Mouse (Mus musculus) cerebellum, postnatal 14 days (tissue): ENCODE measurements around the gene Isoc2b.
"Not testable (repeated sequence)": the region's sequence is repeated elsewhere in the genome, so short reads cannot be mapped to it uniquely, and the experiment has no call there.

Source experiments
- DNase-seq, 2 experiments: peaks; one replicate each; pipeline ENCODE4 v3.0.0; 2021; ENCODE audit warnings: mixed read lengths in 2 of 2

The Isoc2b gene

DNA sequence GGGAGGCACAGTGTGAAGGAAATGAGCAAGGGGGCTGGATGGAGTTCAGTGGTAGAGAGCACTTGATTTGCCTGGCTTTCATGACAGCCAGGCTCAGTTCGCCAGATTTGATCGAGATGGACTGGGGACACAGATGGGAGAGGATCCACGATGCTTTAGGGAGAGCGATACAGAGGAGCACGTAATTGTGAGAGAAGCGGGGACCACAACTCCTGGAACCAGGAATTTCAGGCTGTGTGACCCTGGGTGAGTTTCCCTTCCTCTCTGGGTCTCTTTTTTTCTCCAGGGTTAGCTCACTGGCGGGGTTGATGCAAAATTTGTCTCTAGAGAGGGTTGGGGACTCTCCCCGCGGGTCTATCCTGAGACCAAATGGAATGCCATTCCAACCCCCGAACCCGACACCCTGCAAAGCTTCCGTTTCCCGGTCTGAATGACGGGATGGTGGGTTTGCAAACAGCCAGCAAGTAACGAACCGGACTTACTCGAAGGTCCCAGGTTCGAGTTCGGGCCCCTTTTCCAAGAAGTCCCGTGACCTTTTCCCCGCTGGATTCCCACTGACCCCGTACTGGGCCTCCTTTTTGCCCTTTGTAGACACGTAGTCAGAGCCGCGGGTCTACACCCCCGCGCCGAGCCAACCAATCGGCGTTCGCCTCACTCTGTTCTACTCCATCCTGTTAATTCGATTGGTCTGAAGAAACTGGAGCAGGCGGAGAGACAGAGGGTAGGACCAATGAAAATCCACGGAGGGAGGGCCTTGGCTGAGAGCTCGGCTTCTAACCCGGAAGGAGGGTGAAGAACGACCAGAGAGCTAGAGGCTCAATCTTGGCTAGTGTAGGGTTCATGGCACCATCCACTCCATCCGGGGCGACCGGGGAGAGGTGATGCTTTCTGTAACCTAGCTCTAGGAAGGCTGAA lies 4.2 kb downstream of the Isoc2b start:
- DNase-seq = peak; percentile 97

DNA sequence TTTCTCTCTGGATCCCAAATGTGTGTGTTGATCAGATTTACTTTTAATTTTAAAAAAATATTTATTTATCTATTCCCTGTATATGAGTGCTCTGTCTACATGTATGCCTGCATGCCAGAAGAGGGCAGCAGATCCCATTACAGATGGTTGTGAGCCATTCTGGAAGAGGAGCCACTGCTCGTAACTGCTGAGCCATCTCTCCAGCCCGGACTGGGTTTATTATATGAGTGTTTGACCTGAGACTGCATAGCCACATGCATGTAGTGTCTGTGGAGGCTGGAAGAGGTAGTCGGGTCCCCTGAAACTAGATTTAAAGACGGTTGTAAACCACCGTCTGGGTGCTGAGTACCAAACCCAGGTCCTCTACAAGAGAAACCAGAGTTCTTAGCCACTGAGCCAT lies 5.0 kb downstream of the Isoc2b start:
- peak; percentile 64 to 70 for DNase-seq

DNA sequence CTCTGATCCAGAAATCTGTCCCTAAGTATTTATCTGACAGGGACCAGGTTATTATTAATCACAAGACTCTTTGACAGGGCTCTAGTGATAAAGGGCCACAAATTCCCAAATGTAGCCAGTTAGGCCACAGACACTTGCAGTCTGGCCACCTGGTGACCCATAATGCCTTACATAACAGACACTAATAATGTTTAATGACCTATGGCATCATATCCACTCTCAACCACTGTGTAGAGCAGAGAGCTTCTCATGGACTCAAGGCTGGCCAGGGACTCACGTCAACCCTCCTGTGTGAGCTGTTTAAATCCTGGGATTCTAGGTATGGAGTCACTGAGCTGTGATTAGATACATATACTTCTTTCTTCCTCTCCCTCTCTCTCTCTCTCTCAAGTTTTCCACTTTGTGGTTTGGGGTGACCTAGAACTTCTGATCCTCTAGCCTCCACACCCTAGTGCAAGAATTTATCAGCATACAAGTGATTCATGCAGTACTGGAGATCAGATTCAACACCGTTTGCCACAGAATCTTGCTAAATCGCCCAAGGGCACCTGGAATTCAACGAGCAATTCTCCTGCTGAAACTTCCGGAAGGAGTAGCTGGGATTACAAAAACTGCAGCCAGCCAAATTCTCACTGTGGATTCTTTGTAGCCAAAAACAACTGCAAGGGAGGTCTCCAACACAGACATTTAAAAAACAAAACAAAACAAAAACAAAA lies 5.8 kb downstream of the Isoc2b start:
- DNase-seq = no peak

GRCm38 (mm10) chr7:4863541-4864080 lies 6.4 kb downstream of the Isoc2b start:
- no peak for DNase-seq

- DNase-seq = peak; percentile 46 to 63
These were observed 7.0 kb downstream of the Isoc2b start for GRCm38 (mm10) chr7:4863041-4863440.

- not testable (repeated sequence) for DNase-seq
These were observed 9.1 kb downstream of the Isoc2b start for GRCm38 (mm10) chr7:4860926-4861325.

- no peak for DNase-seq
These were observed 10.6 kb downstream of the Isoc2b start for GRCm38 (mm10) chr7:4859418-4859978.

GRCm38 (mm10) chr7:4857321-4857720 lies 12.7 kb downstream of the Isoc2b start:
- peak in 1 of 2 experiments; percentile 68 for DNase-seq

DNA sequence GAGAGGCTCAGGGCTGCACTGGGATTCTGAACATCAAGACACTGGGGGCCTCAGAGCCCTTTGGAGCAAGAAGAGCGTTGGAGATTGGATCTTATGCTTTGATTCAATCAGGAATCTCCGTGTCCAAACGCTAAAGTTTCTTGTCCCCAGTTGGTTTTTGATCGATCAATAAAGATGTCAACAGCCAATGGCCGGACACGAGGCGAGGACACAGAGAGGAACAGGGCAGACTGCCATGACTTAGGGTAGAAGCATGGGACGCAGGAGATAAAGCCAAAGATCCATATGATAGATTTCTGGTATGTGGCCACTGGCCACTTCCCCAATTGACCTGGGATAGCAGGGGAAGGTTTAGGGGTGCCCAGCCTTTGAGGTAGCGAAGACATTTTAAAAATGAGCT lies 13.6 kb downstream of the Isoc2b start:
- no peak for DNase-seq

- DNase-seq = no peak
These were observed 16.4 kb downstream of the Isoc2b start for GRCm38 (mm10) chr7:4853613-4854012.

GRCm38 (mm10) chr7:4851315-4851688 lies 18.8 kb downstream of the Isoc2b start:
- DNase-seq = no peak

- no peak for DNase-seq
These were observed 19.3 kb downstream of the Isoc2b start for GRCm38 (mm10) chr7:4850621-4851314.

GRCm38 (mm10) chr7:4849372-4849771 lies 20.7 kb downstream of the Isoc2b start:
- DNase-seq = no peak

GRCm38 (mm10) chr7:4844917-4845309 lies 25.1 kb downstream of the Isoc2b start:
- peak; percentile 88 to 91 for DNase-seq

- DNase-seq = no peak
These were observed 25.7 kb downstream of the Isoc2b start, which contains the start of gene Shisa7 for GRCm38 (mm10) chr7:4844245-4844916. Gene Shisa7, minus strand, starts transcription at chr7:4844696.

DNA sequence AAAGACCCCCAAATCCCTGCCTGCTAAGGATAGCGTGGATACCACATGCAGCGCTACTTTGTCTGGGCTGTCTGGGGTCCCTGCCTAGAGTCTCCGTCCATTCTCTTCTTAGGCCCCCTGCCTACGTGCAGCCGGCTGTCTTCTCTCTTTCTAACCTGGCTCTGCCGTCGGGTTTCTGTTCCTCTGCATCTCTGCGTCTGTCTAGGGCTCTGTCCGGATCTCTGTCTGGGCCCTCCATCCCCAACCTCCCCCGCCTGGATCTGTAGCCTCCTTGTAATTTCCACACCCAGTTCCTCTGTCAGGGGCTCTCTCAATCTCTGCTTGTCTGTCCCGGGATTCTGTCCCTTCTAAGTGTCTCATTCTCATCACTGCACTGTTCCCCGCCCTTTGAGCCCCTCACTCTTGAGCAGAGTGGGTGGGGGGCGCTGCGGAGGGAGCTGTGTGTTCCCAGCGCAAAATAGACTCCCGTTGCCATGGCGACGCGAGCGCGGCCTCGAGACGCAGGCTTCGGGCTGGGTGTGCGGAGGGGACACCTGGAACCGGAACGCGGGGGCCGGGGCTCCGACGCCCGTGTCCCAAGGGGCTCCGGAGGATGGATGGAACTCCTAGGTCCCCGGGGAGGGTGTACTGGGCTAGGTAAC lies 26.3 kb downstream of the Isoc2b start:
- DNase-seq = peak; percentile 74 to 76

DNA sequence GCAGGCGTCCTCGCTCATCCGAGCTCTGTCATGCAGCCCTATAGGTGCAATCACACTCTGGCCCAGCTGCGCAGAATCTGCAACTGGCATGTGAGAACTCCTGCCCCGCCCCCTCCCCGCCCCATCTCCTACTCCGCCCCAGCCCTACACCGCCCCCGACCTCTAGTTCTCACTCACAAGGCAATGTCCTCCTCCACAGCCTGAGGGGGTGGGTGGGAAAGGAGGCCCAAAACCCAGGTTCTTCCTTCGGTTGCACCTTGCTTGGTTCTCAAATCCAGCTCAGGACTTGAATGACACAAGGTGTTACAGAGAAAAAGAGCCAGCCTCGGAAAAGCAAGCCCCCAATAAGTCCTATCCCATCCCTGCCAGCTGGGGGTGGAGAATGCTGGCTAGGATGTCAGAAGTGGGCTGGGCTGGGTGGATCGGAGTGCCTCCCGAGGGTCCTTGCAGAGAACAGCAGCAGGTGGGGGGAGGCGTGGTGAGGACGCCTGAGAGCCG lies 27.4 kb downstream of the Isoc2b start:
- DNase-seq = no peak

DNA sequence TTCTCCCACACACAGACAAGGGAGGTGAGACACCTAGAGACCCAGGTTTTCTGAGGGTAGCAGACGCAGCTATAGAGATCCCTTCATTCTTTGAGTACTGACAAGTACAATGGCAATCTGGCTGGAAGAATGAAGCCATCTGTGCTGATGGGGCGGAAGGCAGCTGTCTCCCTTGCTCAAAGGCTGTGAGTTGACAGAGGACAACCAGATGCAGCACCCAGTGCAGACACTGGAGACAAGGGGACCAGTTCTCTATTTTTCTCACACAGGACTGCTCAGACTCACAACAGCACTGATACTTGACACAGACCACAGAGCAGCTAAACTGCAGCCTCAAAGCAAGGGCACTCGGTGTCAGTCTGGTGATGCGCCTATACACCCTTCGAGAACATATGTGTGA lies 28.0 kb downstream of the Isoc2b start:
- DNase-seq = no peak

GRCm38 (mm10) chr7:4837639-4838038 lies 32.4 kb downstream of the Isoc2b start:
- DNase-seq = peak in 1 of 2 experiments; percentile 26

DNA sequence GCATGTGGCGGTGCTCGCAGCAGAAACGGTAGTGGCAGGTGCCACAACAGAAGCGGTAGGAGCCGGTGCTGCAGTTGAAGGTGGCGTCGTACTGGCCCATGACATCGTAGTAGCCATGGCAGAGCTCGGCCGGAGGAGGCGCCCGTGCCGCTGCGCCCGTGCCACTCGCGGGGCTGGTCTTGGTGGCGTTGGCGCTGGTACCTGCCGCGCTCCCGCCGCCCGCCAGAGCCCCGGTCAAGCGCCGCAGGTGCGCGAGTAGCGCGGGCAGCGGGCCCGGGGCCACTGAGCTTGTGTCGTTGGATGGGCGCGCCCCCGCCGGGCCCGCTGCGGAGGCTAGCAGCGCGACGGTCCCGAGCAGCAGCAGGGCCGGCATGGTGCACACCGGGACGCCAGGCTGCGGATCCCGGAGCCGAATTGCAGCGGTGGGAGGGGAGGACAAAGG lies 33.7 kb downstream of the Isoc2b start:
- peak; percentile 87 to 89 for DNase-seq
